Mouse (Mus musculus) ES-Bruce4 (cell line): Measurements from ENCODE around the gene Plekha6.

Experiments
- CTCF ChIP-seq: IDR thresholded peaks from one replicate; pipeline ENCODE4 v1.8.1; 2011; ENCODE audit warnings: low read depth, low read length
- EP300 ChIP-seq: IDR thresholded peaks from 2 replicates; pipeline ENCODE4 v1.6.1; 2011; ENCODE audit warnings: low read depth, low read length; ENCODE audit not compliant: insufficient read depth
- POLR2A ChIP-seq: IDR thresholded peaks from one replicate; pipeline ENCODE4 v1.8.1; 2011; ENCODE audit warnings: low read length; ENCODE audit not compliant: insufficient read depth

- TF ChIP-seq CTCF = no peak
- no peak for TF ChIP-seq POLR2A
- no peak for TF ChIP-seq EP300
Observed at GRCm38 (mm10) chr1:133255776-133256175, 91.8 kb downstream of the Plekha6 start.
